Mouse (Mus musculus): ENCODE results near the gene Elf4. TPM values are rescaled to one million over a fixed set of nuclear protein-coding genes. Genes with fewer than 3 reads are reported as not detected.
A peak's percentile ranks its signal among the peaks of the same experiment; 100 is the strongest.

Elf4 gene
- 13.0 and 13.9 TPM in 2 replicates for polyA plus RNA-seq (2015; fragmentation: Nextera tagmentation; extraction: Ambion mirVana)

DNA sequence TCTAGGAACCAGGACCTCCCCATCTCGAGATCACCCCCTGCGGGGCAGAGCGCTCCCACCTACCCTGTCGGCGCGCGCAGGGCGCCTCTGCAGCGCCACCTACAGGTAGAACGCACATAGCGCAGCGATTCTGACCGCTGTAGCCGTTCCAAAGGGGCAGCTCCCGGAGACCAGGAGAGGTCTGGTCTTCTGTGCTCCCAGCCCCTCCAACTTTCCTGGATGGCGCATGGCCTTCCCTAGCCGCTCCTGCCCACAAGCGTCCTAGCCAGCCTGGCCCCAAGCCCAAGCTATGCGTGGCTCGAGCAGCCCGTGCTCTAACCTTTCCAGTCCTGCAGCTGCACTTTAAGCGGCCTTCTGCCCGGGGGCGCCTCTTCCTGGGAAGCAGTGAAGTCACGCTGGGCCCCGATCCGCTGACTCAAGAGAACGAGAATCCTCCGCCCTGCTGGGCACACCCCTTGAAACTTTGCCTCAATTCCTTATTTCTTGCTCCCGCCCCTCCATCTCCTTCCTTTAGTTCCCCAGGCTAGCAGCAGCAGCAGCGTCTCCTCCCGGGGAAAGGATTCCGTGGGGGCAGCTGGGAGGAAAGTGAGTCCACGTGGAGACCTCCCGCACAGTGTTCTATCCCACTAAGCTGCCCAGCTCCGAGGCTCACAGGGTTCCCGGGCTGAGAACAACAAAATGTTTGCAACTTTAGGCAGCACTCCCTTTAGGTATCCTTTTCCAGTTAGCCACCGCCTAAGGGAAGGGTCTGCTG is at the start of gene Elf4:
Gene Elf4, minus strand, starts transcription at position 379 of the 754 bp plus-strand sequence.
- no peaks in the 10 kb centered on the region for H3K27me3 ChIP-seq (replicated peaks)
- H3K4me3 ChIP-seq (replicated peaks): peak within 1 kb of the TSS; percentile 39
- H3K9ac ChIP-seq: peak within 1 kb of the TSS; percentile 48; the same call in 1 of the 2 replicates
- H3K4me2 ChIP-seq (replicated peaks): peak within 1 kb of the TSS; percentile 79
- 14% methylated on average over 38 of the region's 38 CpGs for WGBS
- H3K4me1 ChIP-seq (replicated peaks): no peaks in the 10 kb centered on the region
- H3K27ac ChIP-seq: no peak within 1 kb of the TSS
- peak; percentile 88 for ATAC-seq
- H3K9me3 ChIP-seq: no peaks in the 10 kb centered on the region
- H3K36me3 ChIP-seq: no peaks in the 10 kb centered on the region

DNA sequence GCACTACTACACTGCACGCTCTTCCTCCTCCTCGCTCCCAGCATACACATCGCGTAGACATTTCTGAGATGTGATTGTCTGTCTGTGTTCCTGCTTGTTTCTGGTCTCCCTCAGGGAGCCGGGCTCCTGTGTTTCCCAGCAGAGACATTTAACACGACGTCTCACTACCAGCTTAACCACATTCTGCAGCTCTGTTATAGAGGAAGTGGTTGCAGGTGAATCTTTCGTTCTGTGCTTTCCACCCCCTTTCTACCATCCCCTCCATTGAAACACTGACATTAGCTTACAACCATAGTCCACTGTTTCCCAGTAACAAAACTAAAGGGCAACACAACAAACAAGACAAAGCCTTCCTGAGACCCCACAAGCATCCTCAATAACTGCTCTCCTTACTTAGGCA is 30.8 kb upstream of the Elf4 start:
- no peak for ATAC-seq
- Histone ChIP-seq H3K9me3 (no peaks in the 10 kb centered on the region), H3K4me2 (replicated peaks) (no peak overlapping the region), H3K27ac (no peak overlapping the region), H3K9ac (no peak overlapping the region), H3K36me3 (no peaks in the 10 kb centered on the region), H3K4me1 (replicated peaks) (no peaks in the 10 kb centered on the region), H3K27me3 (replicated peaks) (no peaks in the 10 kb centered on the region), H3K4me3 (replicated peaks) (no peak overlapping the region)
- 87% methylated on average over 8 of the region's 8 CpGs for WGBS

DNA sequence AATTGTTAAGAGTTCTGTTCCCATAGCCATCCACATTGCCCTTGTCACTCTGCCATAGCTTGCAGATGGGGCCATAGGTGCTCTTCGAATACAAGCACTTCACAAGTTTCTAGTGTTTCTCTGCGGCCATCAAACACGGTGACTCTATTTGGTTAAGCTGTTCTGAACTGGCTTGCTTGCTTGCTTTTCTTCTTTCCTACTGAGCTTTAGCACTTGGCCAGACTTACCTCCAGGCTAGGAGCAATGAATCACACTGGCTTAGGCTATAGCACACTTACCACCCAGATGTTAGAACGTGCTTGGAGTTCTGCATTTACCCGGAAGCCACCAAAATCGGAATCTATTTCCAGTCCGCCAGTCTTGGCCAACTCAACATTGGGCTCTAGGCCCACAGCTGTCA is 18.8 kb upstream of the Elf4 start:
- Histone ChIP-seq H3K4me2 (replicated peaks) (no peak overlapping the region), H3K36me3 (no peaks in the 10 kb centered on the region), H3K27me3 (replicated peaks) (no peaks in the 10 kb centered on the region), H3K4me1 (replicated peaks) (no peaks in the 10 kb centered on the region), H3K9me3 (no peaks in the 10 kb centered on the region), H3K4me3 (replicated peaks) (no peak overlapping the region), H3K9ac (no peak overlapping the region), H3K27ac (no peak overlapping the region)
- 89% methylated on average over 7 of the region's 7 CpGs for WGBS
- ATAC-seq: no peak

DNA sequence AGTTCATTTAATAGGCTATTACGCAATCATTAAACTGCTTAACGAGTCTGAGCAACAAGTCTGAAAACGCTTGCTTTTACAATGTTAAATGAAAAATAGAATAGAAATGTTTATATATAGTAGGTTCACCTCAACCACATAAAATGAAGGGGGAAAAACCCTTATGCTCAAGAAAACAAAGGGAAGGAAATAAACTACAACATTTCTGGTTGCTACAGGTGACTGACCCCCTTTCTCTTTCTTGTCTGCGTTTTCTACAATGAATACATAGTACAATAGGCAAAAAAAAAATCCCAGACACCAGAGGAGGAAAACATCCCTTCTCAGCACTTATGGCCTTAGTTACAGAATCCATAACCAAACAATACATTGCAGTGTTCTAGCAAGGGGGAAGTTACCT is 18.2 kb upstream of the Elf4 start:
- Histone ChIP-seq H3K27ac (no peak overlapping the region), H3K9me3 (no peaks in the 10 kb centered on the region), H3K4me1 (replicated peaks) (no peaks in the 10 kb centered on the region), H3K4me3 (replicated peaks) (no peak overlapping the region), H3K9ac (no peak overlapping the region), H3K36me3 (no peaks in the 10 kb centered on the region), H3K27me3 (replicated peaks) (no peaks in the 10 kb centered on the region), H3K4me2 (replicated peaks) (no peak overlapping the region)
- WGBS: 74% methylated on average over 4 of the region's 4 CpGs
- ATAC-seq: no peak

DNA sequence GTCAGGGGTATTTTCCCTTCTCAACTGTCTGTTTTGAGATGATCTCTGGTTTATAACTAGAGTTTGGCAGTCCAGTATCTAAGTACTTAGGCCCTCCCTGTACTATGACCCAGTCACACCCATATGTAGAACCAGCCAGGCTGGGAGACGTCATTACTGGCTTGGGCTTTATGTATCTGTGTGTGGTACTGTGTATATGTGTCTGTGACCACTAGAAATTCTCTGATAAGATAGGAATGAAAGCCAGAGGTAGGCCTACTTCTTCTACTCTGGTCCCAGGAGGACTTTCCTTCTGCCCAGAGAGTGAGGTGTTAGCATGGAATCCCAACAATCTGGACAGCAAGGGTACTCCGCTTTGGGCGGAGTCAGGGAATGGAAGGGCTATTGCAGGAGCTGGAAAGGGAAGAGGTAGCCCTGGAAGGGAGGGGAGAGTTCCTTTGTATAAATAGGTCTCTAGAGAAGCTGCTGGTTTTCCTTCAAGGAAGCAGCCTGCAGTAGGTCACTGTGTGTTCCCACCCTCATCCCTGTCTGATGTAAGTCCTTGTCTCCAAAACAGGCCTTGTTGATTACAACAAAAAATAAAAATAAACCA is 4.5 kb upstream of the Elf4 start:
- ATAC-seq: peak; percentile 84
- Histone ChIP-seq H3K4me1 (replicated peaks) (no peaks in the 10 kb centered on the region), H3K27me3 (replicated peaks) (no peaks in the 10 kb centered on the region), H3K27ac (no peak overlapping the region), H3K4me3 (replicated peaks) (no peak overlapping the region), H3K4me2 (replicated peaks) (no peak overlapping the region), H3K9ac (no peak overlapping the region), H3K9me3 (no peaks in the 10 kb centered on the region), H3K36me3 (no peaks in the 10 kb centered on the region)
- 44% methylated on average over 3 of the region's 3 CpGs for whole genome bisulfite sequencing

DNA sequence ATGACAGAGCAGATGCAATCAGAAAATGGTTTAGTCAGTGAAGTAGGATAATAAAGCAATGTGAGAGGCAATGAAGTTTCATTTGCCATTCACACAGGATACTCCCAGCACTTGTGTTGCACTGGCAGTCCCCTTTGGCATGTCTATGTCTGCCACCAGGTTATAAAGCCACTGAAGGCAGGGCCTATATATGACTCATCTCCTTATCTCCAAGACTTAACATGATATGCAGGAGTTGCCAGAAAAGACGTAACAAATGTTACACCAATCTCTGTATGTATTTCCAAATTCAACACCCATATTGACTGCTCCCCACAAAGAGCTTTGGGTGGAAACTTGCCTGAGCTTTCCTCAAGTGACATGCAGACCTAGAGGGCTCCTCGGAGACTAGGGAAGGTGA is 3.2 kb upstream of the Elf4 start:
- Histone ChIP-seq H3K4me3 (replicated peaks) (no peak overlapping the region), H3K4me1 (replicated peaks) (no peaks in the 10 kb centered on the region), H3K27ac (no peak overlapping the region), H3K9ac (no peak overlapping the region), H3K4me2 (replicated peaks) (no peak overlapping the region), H3K36me3 (no peaks in the 10 kb centered on the region), H3K9me3 (no peaks in the 10 kb centered on the region), H3K27me3 (replicated peaks) (no peaks in the 10 kb centered on the region)
- WGBS: 57% methylated on average over 2 of the region's 2 CpGs
- no peak for ATAC-seq

DNA sequence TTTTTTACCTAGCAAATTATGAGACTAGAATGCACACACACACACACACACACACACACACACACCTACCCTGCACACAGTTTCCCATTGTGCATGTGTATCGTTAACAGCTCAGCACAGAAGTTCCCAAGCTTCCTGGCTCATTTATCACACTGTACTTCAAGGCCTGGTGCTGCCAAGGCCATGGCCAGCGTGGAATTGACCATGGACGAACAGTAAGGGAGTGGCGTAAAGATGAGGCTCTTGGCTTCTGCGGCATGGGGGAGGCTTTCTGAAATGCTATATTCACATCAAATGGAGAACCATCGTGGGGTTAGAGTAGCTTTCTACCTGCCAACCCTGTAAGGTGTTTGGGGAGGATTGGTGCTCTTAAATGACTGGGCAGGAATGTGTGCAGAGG is 1.5 kb upstream of the Elf4 start:
- no peaks in the 10 kb centered on the region for H3K9me3 ChIP-seq
- H3K36me3 ChIP-seq: no peaks in the 10 kb centered on the region
- no peak overlapping the region for H3K4me3 ChIP-seq (replicated peaks)
- 92% methylated on average over 6 of the region's 6 CpGs for WGBS
- no peak overlapping the region for H3K4me2 ChIP-seq (replicated peaks)
- no peaks in the 10 kb centered on the region for H3K4me1 ChIP-seq (replicated peaks)
- H3K9ac ChIP-seq: no peak overlapping the region
- no peak for ATAC-seq
- no peaks in the 10 kb centered on the region for H3K27me3 ChIP-seq (replicated peaks)
- H3K27ac ChIP-seq: no peak overlapping the region

DNA sequence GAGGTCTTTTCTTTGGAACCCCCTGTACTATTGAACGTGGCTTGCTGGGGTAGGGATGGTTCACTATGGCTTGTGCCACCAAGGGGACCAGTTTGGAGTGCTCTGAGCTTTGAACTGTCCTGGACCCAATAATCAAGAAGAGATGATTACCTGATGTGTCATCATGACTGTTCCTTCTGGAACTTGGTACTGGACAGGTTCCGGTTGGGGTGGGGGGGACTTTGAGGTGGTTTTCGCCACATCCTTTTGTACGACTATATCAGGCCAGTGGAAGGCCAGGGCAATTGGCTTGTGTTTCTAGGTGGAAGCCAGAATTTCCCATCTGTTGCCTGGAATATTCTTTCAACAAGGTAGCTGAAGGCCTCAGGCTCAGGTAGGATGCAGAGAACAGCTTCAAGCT is 704 bp upstream of the Elf4 start:
- H3K9me3 ChIP-seq: no peaks in the 10 kb centered on the region
- H3K27ac ChIP-seq: no peak overlapping the region
- no peak overlapping the region for H3K9ac ChIP-seq
- H3K4me1 ChIP-seq (replicated peaks): no peaks in the 10 kb centered on the region
- H3K4me3 ChIP-seq (replicated peaks): no peak overlapping the region
- WGBS: 95% methylated on average over 4 of the region's 4 CpGs
- no peaks in the 10 kb centered on the region for H3K36me3 ChIP-seq
- ATAC-seq: no peak
- H3K27me3 ChIP-seq (replicated peaks): no peaks in the 10 kb centered on the region
- H3K4me2 ChIP-seq (replicated peaks): no peak overlapping the region

DNA sequence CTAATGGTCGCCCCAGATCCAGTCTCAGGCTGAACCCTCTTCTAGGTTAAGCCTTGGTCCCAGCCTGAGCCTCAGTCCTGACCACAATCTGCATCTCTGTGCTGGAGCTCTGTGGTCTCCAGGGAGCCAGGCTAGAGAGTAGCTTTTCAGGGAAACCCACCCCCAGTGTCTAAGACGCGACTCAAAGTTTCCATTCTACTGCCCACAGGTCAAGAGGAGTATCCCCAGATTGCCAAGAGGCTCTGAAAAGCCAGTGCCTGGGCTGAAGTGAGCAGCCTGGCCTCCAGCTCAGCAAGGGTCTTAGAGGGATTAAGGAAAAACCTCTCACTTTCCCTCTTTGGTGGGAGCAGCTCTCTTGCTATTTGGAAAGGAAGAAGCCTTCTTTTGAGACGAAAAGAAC is 635 bp downstream of the Elf4 start:
- ATAC-seq: no peak
- WGBS: 41% methylated on average over 4 of the region's 4 CpGs

DNA sequence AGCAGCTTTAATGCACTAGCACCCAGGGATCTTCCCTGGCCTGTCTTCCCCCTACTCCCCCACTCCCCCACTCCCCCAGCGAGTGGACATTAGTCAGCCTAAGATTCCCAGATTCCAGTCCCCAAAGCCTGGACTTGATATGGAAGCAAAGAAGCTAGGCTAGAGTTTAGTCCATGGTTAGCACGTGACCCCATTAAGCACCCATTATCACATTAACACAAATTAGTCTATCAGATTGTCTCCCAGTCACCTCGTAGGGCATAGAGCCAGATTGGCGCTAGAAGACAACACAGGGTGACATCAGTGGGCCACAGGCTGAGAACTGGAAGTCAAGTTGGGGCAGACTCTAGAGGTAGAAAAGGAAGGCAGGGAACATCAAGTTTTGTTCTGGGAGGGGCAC is 1.9 kb downstream of the Elf4 start:
- no peak for ATAC-seq
- H3K4me2 ChIP-seq (replicated peaks): no peak overlapping the region
- no peak overlapping the region for H3K4me3 ChIP-seq (replicated peaks)
- no peak overlapping the region for H3K9ac ChIP-seq
- H3K27ac ChIP-seq: no peak overlapping the region
- WGBS: 64% methylated on average over 4 of the region's 4 CpGs
- no peaks in the 10 kb centered on the region for H3K9me3 ChIP-seq
- no peaks in the 10 kb centered on the region for H3K27me3 ChIP-seq (replicated peaks)
- H3K4me1 ChIP-seq (replicated peaks): no peaks in the 10 kb centered on the region
- no peaks in the 10 kb centered on the region for H3K36me3 ChIP-seq

More for the DNA sequence above, 635 bp downstream of the Elf4 start:
- H3K4me2 ChIP-seq (replicated peaks): peak overlapping the region; percentile 79
- peak overlapping the region; percentile 39 for H3K4me3 ChIP-seq (replicated peaks)
- H3K4me1 ChIP-seq (replicated peaks): no peaks in the 10 kb centered on the region
- H3K9me3 ChIP-seq: no peaks in the 10 kb centered on the region
- no peaks in the 10 kb centered on the region for H3K36me3 ChIP-seq
- H3K9ac ChIP-seq: peak overlapping the region; percentile 48; the same call in 1 of the 2 replicates
- no peak overlapping the region for H3K27ac ChIP-seq
- no peaks in the 10 kb centered on the region for H3K27me3 ChIP-seq (replicated peaks)

DNA sequence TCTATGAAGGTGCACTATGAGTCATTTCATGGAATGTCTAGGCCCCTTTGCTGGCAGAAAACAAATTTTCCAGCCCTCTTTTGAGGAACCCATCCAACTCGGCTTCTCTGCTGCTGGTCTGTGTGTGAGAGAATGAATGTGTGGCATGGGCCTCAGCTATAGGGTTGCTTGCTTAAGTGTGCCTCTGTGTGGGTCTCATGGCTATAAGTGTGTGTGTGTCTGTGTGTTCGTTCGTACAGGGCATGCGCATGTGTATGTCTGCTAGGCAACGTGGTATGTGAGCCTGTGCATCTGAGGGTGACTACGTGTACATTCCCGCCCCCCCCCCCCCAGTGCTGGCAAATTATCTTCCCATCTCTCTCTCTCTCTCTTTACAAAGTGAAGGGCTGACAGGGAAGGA is 2.4 kb downstream of the Elf4 start:
- Histone ChIP-seq H3K27ac (no peak overlapping the region), H3K27me3 (replicated peaks) (no peaks in the 10 kb centered on the region), H3K4me1 (replicated peaks) (no peaks in the 10 kb centered on the region), H3K36me3 (no peaks in the 10 kb centered on the region), H3K9me3 (no peaks in the 10 kb centered on the region), H3K9ac (no peak overlapping the region), H3K4me3 (replicated peaks) (no peak overlapping the region), H3K4me2 (replicated peaks) (no peak overlapping the region)
- ATAC-seq: no peak
- WGBS: 77% methylated on average over 7 of the region's 7 CpGs

DNA sequence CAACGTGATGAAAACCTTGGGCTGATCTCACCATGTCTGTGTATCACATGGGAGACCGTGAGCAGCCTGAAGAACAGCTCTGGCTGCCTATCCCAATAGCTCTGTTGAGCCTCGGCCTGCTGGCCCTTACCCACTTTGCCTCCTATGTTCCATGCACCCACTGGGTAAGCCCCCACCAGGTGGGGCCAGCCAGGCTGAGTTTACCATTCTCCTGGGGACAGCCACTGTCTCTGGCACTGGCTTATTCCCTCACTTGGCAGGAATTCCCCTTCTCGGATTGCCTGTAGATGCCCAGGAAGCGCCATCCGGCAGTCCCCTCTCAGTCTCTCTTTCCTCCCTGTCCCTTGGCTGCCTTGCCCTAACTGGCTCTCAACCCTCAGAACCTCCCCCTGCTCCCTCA is 6.0 kb downstream of the Elf4 start:
- ATAC-seq: no peak

DNA sequence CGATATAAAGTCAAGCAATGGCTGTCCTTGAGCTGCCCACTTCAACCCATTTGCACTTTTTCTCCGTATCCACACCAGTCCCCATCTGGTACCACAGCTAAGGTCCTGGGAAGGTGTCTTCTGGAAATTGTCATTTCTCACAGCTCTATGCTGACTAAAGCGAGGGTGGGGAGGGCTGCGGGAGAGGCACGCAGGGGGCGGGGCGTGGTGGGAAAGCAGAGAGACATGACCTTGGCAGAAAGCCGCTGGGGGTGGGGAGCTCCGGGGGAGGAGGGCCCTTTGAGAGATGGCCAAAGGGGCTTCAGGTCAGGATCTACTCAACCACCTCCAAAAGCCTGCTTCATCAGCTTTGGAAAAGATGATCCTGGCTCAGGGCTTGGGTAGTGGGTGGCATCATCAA is 7.9 kb downstream of the Elf4 start:
- WGBS: 17% methylated on average over 9 of the region's 9 CpGs
- Histone ChIP-seq H3K27me3 (replicated peaks) (no peaks in the 10 kb centered on the region), H3K4me1 (replicated peaks) (0 out of 2 replicates have a peak, but pooled peaks cover 7% of the 10 kb centered on the region), H3K4me2 (replicated peaks) (peak overlapping the region; percentile 62), H3K36me3 (no peaks in the 10 kb centered on the region), H3K9ac (no peak overlapping the region), H3K4me3 (replicated peaks) (peak overlapping the region; percentile 57; the same call in 1 of the 2 replicates), H3K27ac (no peak overlapping the region), H3K9me3 (no peaks in the 10 kb centered on the region)
- peak; percentile 10 for ATAC-seq

More for the DNA sequence above, 6.0 kb downstream of the Elf4 start:
- Histone ChIP-seq H3K4me3 (replicated peaks) (no peak overlapping the region), H3K4me2 (replicated peaks) (no peak overlapping the region), H3K9ac (no peak overlapping the region), H3K36me3 (no peaks in the 10 kb centered on the region), H3K4me1 (replicated peaks) (0 out of 2 replicates have a peak, but pooled peaks cover 4% of the 10 kb centered on the region), H3K27ac (no peak overlapping the region), H3K27me3 (replicated peaks) (no peaks in the 10 kb centered on the region), H3K9me3 (no peaks in the 10 kb centered on the region)
- 73% methylated on average over 6 of the region's 6 CpGs for WGBS

Data from intestine, embryonic 15.5 days (tissue).